Mouse (Mus musculus): ENCODE measurements around the gene Pnkd. TPM values are rescaled to one million over a fixed set of nuclear protein-coding genes. Genes with fewer than 3 reads are reported as not detected.

Pnkd gene
- polyA plus RNA-seq, 1 experiment from 2014 or later = 133 TPM

GRCm38 (mm10) chr1:74290141-74290540, 5.4 kb downstream of the Pnkd start:
- H3K27ac ChIP-seq (replicated peaks; ENCODE audit: low read depth, low read length) = no peak overlapping the region
- peaks cover 6% of the 10 kb centered on the region; the same call in 1 of the 2 replicates for H3K4me1 ChIP-seq (ENCODE audit: control insufficient read depth, insufficient read depth, low read length)

GRCm38 (mm10) chr1:74292331-74293020, 7.7 kb downstream of the Pnkd start:
- no peak overlapping the region for H3K4me2 ChIP-seq (ENCODE audit: low read depth, low read length)
- DNase-seq (ENCODE audit: low spot score) = no peak
- no peaks in the 10 kb centered on the region for H3K27me3 ChIP-seq (replicated peaks; ENCODE audit: control insufficient read depth, insufficient read depth, low read length)
- no peak overlapping the region for H3K4me3 ChIP-seq (ENCODE audit: low read depth, low read length)
- H3K9me3 ChIP-seq (ENCODE audit: control insufficient read depth, low read length) = no peaks in the 10 kb centered on the region
- H3K36me3 ChIP-seq (ENCODE audit: control insufficient read depth, insufficient read depth, low read length) = peaks cover 59% of the 10 kb centered on the region
- no peak overlapping the region for H3K27ac ChIP-seq (replicated peaks; ENCODE audit: low read depth, low read length)
- 82% methylated on average over 11 of the region's 11 CpGs for WGBS
- ATAC-seq (ENCODE audit: low read depth) = no peak
- H3K9ac ChIP-seq (ENCODE audit: low read depth, low read length) = no peak overlapping the region
- H3K4me1 ChIP-seq (ENCODE audit: control insufficient read depth, insufficient read depth, low read length) = peaks cover 29% of the 10 kb centered on the region

More at GRCm38 (mm10) chr1:74290141-74290540, 5.4 kb downstream of the Pnkd start:
- no peak overlapping the region for H3K4me3 ChIP-seq (ENCODE audit: low read depth, low read length)
- ATAC-seq (ENCODE audit: low read depth) (no peak), DNase-seq (ENCODE audit: low spot score) (no peak)
- H3K4me2 ChIP-seq (ENCODE audit: low read depth, low read length) = no peak overlapping the region
- no peaks in the 10 kb centered on the region for H3K9me3 ChIP-seq (ENCODE audit: control insufficient read depth, low read length)
- WGBS = 88% methylated on average over 5 of the region's 5 CpGs
- peaks cover 59% of the 10 kb centered on the region for H3K36me3 ChIP-seq (ENCODE audit: control insufficient read depth, insufficient read depth, low read length)
- no peaks in the 10 kb centered on the region for H3K27me3 ChIP-seq (replicated peaks; ENCODE audit: control insufficient read depth, insufficient read depth, low read length)
- H3K9ac ChIP-seq (ENCODE audit: low read depth, low read length) = no peak overlapping the region

GRCm38 (mm10) chr1:74293306-74293960, 8.7 kb downstream of the Pnkd start:
- 82% methylated on average over 8 of the region's 8 CpGs for WGBS
- Histone ChIP-seq H3K9me3 (ENCODE audit: control insufficient read depth, low read length) (no peaks in the 10 kb centered on the region), H3K4me2 (ENCODE audit: low read depth, low read length) (no peak overlapping the region), H3K9ac (ENCODE audit: low read depth, low read length) (no peak overlapping the region), H3K27me3 (replicated peaks; ENCODE audit: control insufficient read depth, insufficient read depth, low read length) (no peaks in the 10 kb centered on the region), H3K36me3 (ENCODE audit: control insufficient read depth, insufficient read depth, low read length) (peaks cover 54% of the 10 kb centered on the region), H3K27ac (replicated peaks; ENCODE audit: low read depth, low read length) (no peak overlapping the region), H3K4me1 (ENCODE audit: control insufficient read depth, insufficient read depth, low read length) (peaks cover 29% of the 10 kb centered on the region), H3K4me3 (ENCODE audit: low read depth, low read length) (no peak overlapping the region)
- DNase-seq (ENCODE audit: low spot score) = no peak
- no peak for ATAC-seq (ENCODE audit: low read depth)

GRCm38 (mm10) chr1:74294090-74294643, 9.4 kb downstream of the Pnkd start:
- DNase-seq (ENCODE audit: low spot score) = no peak
- Histone ChIP-seq H3K4me2 (ENCODE audit: low read depth, low read length) (no peak overlapping the region), H3K36me3 (ENCODE audit: control insufficient read depth, insufficient read depth, low read length) (peaks cover 48% of the 10 kb centered on the region), H3K9me3 (ENCODE audit: control insufficient read depth, low read length) (no peaks in the 10 kb centered on the region), H3K4me3 (ENCODE audit: low read depth, low read length) (no peak overlapping the region), H3K27ac (replicated peaks; ENCODE audit: low read depth, low read length) (no peak overlapping the region), H3K27me3 (replicated peaks; ENCODE audit: control insufficient read depth, insufficient read depth, low read length) (no peaks in the 10 kb centered on the region), H3K4me1 (ENCODE audit: control insufficient read depth, insufficient read depth, low read length) (peaks cover 29% of the 10 kb centered on the region), H3K9ac (ENCODE audit: low read depth, low read length) (no peak overlapping the region)
- WGBS = 85% methylated on average over 3 of the region's 3 CpGs
- no peak for ATAC-seq (ENCODE audit: low read depth)

GRCm38 (mm10) chr1:74294733-74295455, 10.2 kb downstream of the Pnkd start:
- DNase-seq (ENCODE audit: low spot score) (no peak), ATAC-seq (ENCODE audit: low read depth) (no peak)
- Histone ChIP-seq H3K9ac (ENCODE audit: low read depth, low read length) (peak overlapping the region; percentile 32; the same call in 1 of the 2 replicates), H3K27me3 (replicated peaks; ENCODE audit: control insufficient read depth, insufficient read depth, low read length) (no peaks in the 10 kb centered on the region), H3K4me2 (ENCODE audit: low read depth, low read length) (peak overlapping the region; percentile 45), H3K27ac (replicated peaks; ENCODE audit: low read depth, low read length) (peak overlapping the region; percentile 91), H3K9me3 (ENCODE audit: control insufficient read depth, low read length) (no peaks in the 10 kb centered on the region), H3K36me3 (ENCODE audit: control insufficient read depth, insufficient read depth, low read length) (peaks cover 41% of the 10 kb centered on the region), H3K4me1 (ENCODE audit: control insufficient read depth, insufficient read depth, low read length) (peaks cover 29% of the 10 kb centered on the region), H3K4me3 (ENCODE audit: low read depth, low read length) (no peak overlapping the region)
- WGBS = 85% methylated on average over 5 of the region's 6 CpGs

GRCm38 (mm10) chr1:74295456-74296171, 10.9 kb downstream of the Pnkd start:
- Histone ChIP-seq H3K4me2 (ENCODE audit: low read depth, low read length) (peak overlapping the region; percentile 45), H3K27me3 (replicated peaks; ENCODE audit: control insufficient read depth, insufficient read depth, low read length) (no peaks in the 10 kb centered on the region), H3K4me3 (ENCODE audit: low read depth, low read length) (no peak overlapping the region), H3K36me3 (ENCODE audit: control insufficient read depth, insufficient read depth, low read length) (peaks cover 33% of the 10 kb centered on the region), H3K9me3 (ENCODE audit: control insufficient read depth, low read length) (no peaks in the 10 kb centered on the region), H3K27ac (replicated peaks; ENCODE audit: low read depth, low read length) (peak overlapping the region; percentile 91), H3K9ac (ENCODE audit: low read depth, low read length) (peak overlapping the region; percentile 32), H3K4me1 (ENCODE audit: control insufficient read depth, insufficient read depth, low read length) (peaks cover 29% of the 10 kb centered on the region)
- WGBS = 5% methylated on average over 9 of the region's 9 CpGs
- ATAC-seq (ENCODE audit: low read depth) = peak; percentile 94
- DNase-seq (ENCODE audit: low spot score) = peak; percentile 95

GRCm38 (mm10) chr1:74296477-74296876, 11.7 kb downstream of the Pnkd start:
- H3K27me3 ChIP-seq (replicated peaks; ENCODE audit: control insufficient read depth, insufficient read depth, low read length) = no peaks in the 10 kb centered on the region
- ATAC-seq (ENCODE audit: low read depth) (no peak; the same call in 1 of the 2 replicates), DNase-seq (ENCODE audit: low spot score) (peak; percentile 37)
- H3K9ac ChIP-seq (ENCODE audit: low read depth, low read length) = peak overlapping the region; percentile 32
- no peaks in the 10 kb centered on the region for H3K9me3 ChIP-seq (ENCODE audit: control insufficient read depth, low read length)
- peak overlapping the region; percentile 91 for H3K27ac ChIP-seq (replicated peaks; ENCODE audit: low read depth, low read length)
- H3K36me3 ChIP-seq (ENCODE audit: control insufficient read depth, insufficient read depth, low read length) = peaks cover 27% of the 10 kb centered on the region; the same call in 1 of the 2 replicates
- H3K4me2 ChIP-seq (ENCODE audit: low read depth, low read length) = peak overlapping the region; percentile 45
- H3K4me1 ChIP-seq (ENCODE audit: control insufficient read depth, insufficient read depth, low read length) = peaks cover 29% of the 10 kb centered on the region
- no peak overlapping the region for H3K4me3 ChIP-seq (ENCODE audit: low read depth, low read length)
- 35% methylated on average over 6 of the region's 6 CpGs for WGBS

GRCm38 (mm10) chr1:74297269-74297668, 12.5 kb downstream of the Pnkd start:
- H3K27me3 ChIP-seq (replicated peaks; ENCODE audit: control insufficient read depth, insufficient read depth, low read length) = no peaks in the 10 kb centered on the region
- DNase-seq (ENCODE audit: low spot score) (peak; percentile 24), ATAC-seq (ENCODE audit: low read depth) (no peak)
- peak overlapping the region; percentile 91 for H3K27ac ChIP-seq (replicated peaks; ENCODE audit: low read depth, low read length)
- H3K9ac ChIP-seq (ENCODE audit: low read depth, low read length) = peak overlapping the region; percentile 32; the same call in 1 of the 2 replicates
- H3K4me3 ChIP-seq (ENCODE audit: low read depth, low read length) = no peak overlapping the region
- peaks cover 20% of the 10 kb centered on the region; the same call in 1 of the 2 replicates for H3K36me3 ChIP-seq (ENCODE audit: control insufficient read depth, insufficient read depth, low read length)
- H3K4me2 ChIP-seq (ENCODE audit: low read depth, low read length) = peak overlapping the region; percentile 45
- WGBS = 65% methylated on average over 3 of the region's 3 CpGs
- no peaks in the 10 kb centered on the region for H3K9me3 ChIP-seq (ENCODE audit: control insufficient read depth, low read length)
- peaks cover 29% of the 10 kb centered on the region for H3K4me1 ChIP-seq (ENCODE audit: control insufficient read depth, insufficient read depth, low read length)

All from embryonic facial prominence, embryonic 14.5 days (tissue).